Mouse (Mus musculus): ENCODE data around the gene Whrn. TPM values are rescaled to one million over a fixed set of nuclear protein-coding genes. Genes with fewer than 3 reads are reported as not detected.

Gene Whrn
- polyA plus RNA-seq (2021; fragmentation: Nextera tagmentation), result 4.0 and 9.7 TPM in 2 replicates
- long read RNA-seq, experiment 1, full-length matches to known transcripts, result 4 of 19 reads
- long read RNA-seq, experiment 1, partial matches to known transcripts, result 10 of 19 reads
- long read RNA-seq, experiment 1, other reads (novel, unspliced or antisense), result 5 of 19 reads
- long read RNA-seq, experiment 2, partial matches to known transcripts, result 5 of 5 reads
- long read RNA-seq, experiment 2, other reads (novel, unspliced or antisense), result 0 of 5 reads

DNA sequence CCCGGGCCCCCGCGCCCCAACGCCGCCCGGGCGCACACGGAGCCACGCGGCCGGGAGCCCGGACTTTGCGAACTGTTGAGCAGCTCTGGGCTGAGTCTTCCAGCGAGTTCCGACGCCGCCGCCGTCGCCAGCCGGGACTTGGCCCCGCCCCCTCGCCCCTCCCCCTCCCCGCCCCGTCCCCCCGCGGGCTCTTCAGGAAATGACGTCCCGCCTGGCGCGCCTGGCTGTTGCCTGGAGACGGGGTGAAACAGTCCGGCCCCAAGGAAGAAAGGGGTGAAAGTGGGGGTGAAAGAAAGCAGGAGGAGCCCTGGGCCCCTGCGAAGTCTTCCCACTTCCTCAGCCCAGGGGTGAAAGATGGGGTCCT lies at the start of gene Whrn:
Gene Whrn (minus strand): TSS at position 77 of the 364 bp plus-strand sequence.

DNA sequence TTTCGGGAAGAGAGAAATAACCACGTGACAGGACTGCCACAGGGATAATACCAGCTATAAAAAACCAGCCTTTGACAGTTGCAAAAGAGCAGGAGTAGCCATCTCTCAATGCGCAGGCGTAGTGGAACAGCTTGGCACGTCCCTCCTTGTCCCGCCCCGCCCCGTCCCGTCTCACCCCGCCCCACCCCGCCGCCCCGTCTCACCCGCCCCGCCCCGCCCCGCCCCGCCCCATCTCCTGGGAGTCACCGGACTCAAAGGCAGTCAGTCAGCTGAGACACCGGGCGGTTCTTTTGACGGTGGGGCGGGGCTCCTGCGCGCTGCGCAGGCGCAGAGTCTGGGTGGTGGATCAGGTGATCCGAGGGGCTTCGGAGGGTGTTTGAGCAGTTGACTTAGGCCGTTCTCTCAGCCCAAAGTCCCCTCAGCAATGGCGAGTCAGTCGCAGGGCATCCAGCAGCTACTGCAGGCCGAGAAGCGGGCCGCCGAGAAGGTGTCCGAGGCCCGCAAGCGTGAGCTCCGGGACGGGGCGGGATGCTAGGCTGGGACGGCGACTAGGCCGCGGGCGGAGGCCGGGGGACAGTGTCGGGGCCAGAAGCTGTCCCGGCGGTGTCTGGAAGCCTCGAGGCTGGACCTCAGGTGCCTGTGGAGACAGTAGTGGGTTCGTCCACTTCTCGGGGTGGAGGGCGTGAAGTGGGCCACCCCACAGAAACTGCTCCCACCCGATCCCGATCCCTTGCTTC lies 48.9 kb upstream of the Whrn start, which contains the start of gene Atp6v1g1:
Gene Atp6v1g1 (plus strand): TSS at position 279 of the 737 bp plus-strand sequence.

DNA sequence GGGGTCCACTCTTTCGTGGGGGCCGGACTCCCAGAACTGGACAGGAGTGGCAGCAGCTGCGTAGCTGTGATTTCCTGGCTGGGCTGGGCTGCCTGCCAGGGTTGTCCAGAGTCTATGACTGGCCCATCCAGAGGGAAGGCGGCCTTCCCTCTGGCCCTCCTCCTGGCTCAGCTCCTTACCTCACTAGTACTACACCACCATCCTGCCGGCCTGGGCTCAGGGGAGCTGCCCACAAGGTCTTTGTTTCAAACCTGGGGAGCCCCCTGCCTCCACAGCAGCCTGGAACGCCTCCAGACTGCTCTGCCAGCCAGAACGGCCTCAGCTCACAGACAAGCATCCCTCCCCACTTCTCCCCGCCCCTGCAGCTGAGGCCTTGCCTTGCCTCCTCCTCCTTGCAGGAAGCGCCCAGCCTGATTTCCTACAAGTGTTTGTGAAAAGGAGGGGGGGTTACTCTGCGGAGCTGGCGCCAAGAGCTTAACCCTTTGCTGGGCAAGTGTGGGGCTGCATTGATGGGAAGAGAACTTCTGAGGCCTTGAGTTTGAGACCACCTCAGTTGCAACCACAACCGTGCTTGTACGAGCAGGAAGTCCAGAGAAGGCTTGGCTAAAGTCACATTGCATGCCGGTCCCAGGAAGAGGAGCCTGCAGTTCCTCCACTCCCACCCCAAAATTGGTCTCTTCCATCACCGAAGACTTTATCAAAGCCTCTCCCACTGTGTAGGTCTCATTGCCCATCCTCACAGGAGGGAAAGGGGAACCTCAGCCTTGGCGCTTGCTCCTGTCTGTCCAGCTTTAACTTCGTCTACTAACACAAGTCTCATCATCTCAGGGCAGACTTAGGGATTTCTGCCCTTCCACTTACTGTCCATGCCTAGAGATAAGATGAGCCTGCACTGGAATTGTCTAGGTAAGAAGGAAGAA lies 92.5 kb downstream of the Whrn start, which contains the start of gene Akna:
Gene Akna (minus strand): TSS at position 315 of the 920 bp plus-strand sequence.

Other genes starting within 250 kb of the Whrn start
- gene Orm1, start 151.4 kb downstream of the Whrn start, polyA plus RNA-seq (2021; fragmentation: Nextera tagmentation), result not detected in 2 replicates
- gene Orm3, start 139.8 kb downstream of the Whrn start, polyA plus RNA-seq (2021; fragmentation: Nextera tagmentation), result not detected in 2 replicates
- gene Orm2, start 133.5 kb downstream of the Whrn start, polyA plus RNA-seq (2021; fragmentation: Nextera tagmentation), result not detected in 2 replicates
- gene Akna, start 92.6 kb downstream of the Whrn start, polyA plus RNA-seq (2021; fragmentation: Nextera tagmentation), result 0.72 and 0.83 TPM in 2 replicates
- gene Atp6v1g1, start 48.8 kb upstream of the Whrn start, polyA plus RNA-seq (2021; fragmentation: Nextera tagmentation), result 314 and 330 TPM in 2 replicates
- 8.0 and 9.5 TPM in 2 replicates for gene Tmem268, start 62.8 kb upstream of the Whrn start, polyA plus RNA-seq (2021; fragmentation: Nextera tagmentation)
- not detected in 2 replicates for gene Gm11213, start 109.3 kb upstream of the Whrn start, polyA plus RNA-seq (2021; fragmentation: Nextera tagmentation)
- not detected in 2 replicates for gene Tex48, start 126.4 kb upstream of the Whrn start, polyA plus RNA-seq (2021; fragmentation: Nextera tagmentation)
- not detected in 2 replicates for gene Gm11214, start 167.4 kb upstream of the Whrn start, polyA plus RNA-seq (2021; fragmentation: Nextera tagmentation)
- not detected in 2 replicates for gene Tnfsf15, start 249.1 kb upstream of the Whrn start, polyA plus RNA-seq (2021; fragmentation: Nextera tagmentation)

All from left cerebral cortex, adult 6 months (tissue).